Mouse (Mus musculus) myocyte (in vitro differentiated cells): ENCODE measurements at regions not wholly inside any gene's neighbourhood (a gene's known extent, or its start where the extent isn't known, plus 50 kb on each side); places are given as distances from the start of the nearest gene placed in this dataset.

Experiments used
- H3K27me3 ChIP-seq: one replicate; pipeline ENCODE4 v1.6.1; 2011; ENCODE audit not compliant: control insufficient read depth, insufficient read depth, insufficient read length
- H3K36me3 ChIP-seq: one replicate; pipeline ENCODE4 v1.6.1; 2011; ENCODE audit not compliant: control insufficient read depth, insufficient read depth
- H3K4me2 ChIP-seq: one replicate; pipeline ENCODE4 v1.6.1; 2011; ENCODE audit warnings: low read depth, control low read depth
- H3K4me3 ChIP-seq: one replicate; pipeline ENCODE4 v1.5.1; 2011; ENCODE audit warnings: mild to moderate bottlenecking, control low read depth, moderate library complexity
- H3K79me2 ChIP-seq: one replicate; pipeline ENCODE4 v1.6.1; 2011; ENCODE audit not compliant: control insufficient read depth, insufficient read depth
- H3ac ChIP-seq: one replicate; pipeline ENCODE4 v1.6.1; 2011; ENCODE audit not compliant: control insufficient read depth, insufficient read length
- CEBPB ChIP-seq: IDR thresholded peaks from 2 replicates; pipeline ENCODE4 v1.6.1; 2011; ENCODE audit warnings: mild to moderate bottlenecking, moderate library complexity; ENCODE audit not compliant: poor library complexity, insufficient read depth, severe bottlenecking
- E2F4 ChIP-seq: IDR thresholded peaks from one replicate; pipeline ENCODE4 v1.6.1; 2011; ENCODE audit warnings: mild to moderate bottlenecking, control low read depth, moderate library complexity; ENCODE audit not compliant: insufficient read depth
- MAX ChIP-seq: IDR thresholded peaks from one replicate; pipeline ENCODE4 v1.6.1; 2011; ENCODE audit warnings: low read depth, mild to moderate bottlenecking, control low read depth
- MYOD1 ChIP-seq, 3 experiments: IDR thresholded peaks; one replicate each; pipeline ENCODE4 v1.6.1; 2011; ENCODE audit warnings: control low read depth in 2 of 3, low read depth in 2 of 3, mild to moderate bottlenecking in 2 of 3, moderate library complexity in 1 of 3; ENCODE audit not compliant: insufficient read length in 2 of 3, control insufficient read depth in 1 of 3
- MYOG ChIP-seq, 3 experiments: IDR thresholded peaks; one replicate each; pipeline ENCODE4 v1.6.1; 2011; ENCODE audit warnings: control low read depth in 2 of 3, low read depth in 2 of 3, mild to moderate bottlenecking in 2 of 3; ENCODE audit not compliant: insufficient read length in 2 of 3, control insufficient read depth in 1 of 3, insufficient read depth in 1 of 3
- POLR2A ChIP-seq: IDR thresholded peaks from one replicate; pipeline ENCODE4 v1.6.1; 2011; ENCODE audit warnings: low read depth, mild to moderate bottlenecking, control low read depth, moderate library complexity; ENCODE audit not compliant: insufficient read length
- POLR2AphosphoS2 ChIP-seq: IDR thresholded peaks from one replicate; pipeline ENCODE4 v1.6.1; 2011; ENCODE audit warnings: low read depth, control low read depth; ENCODE audit not compliant: insufficient read length
- REST ChIP-seq: IDR thresholded peaks from one replicate; pipeline ENCODE4 v1.6.1; 2011; ENCODE audit warnings: mild to moderate bottlenecking, control low read depth, moderate library complexity; ENCODE audit not compliant: insufficient read depth, insufficient read length
- SRF ChIP-seq: IDR thresholded peaks from one replicate; pipeline ENCODE4 v1.6.1; 2011; ENCODE audit warnings: low read depth; ENCODE audit not compliant: control insufficient read depth, insufficient read length
- TCF12 ChIP-seq: IDR thresholded peaks from one replicate; pipeline ENCODE4 v1.6.1; 2011; ENCODE audit warnings: mild to moderate bottlenecking, control low read depth; ENCODE audit not compliant: poor library complexity, insufficient read depth, severe bottlenecking
- TCF3 ChIP-seq: IDR thresholded peaks from one replicate; pipeline ENCODE4 v1.6.1; 2011; ENCODE audit warnings: low read depth, control low read depth; ENCODE audit not compliant: insufficient read length
- USF1 ChIP-seq: IDR thresholded peaks from one replicate; pipeline ENCODE4 v1.6.1; 2011; ENCODE audit warnings: low read depth, mild to moderate bottlenecking, control low read depth, moderate library complexity

- Histone ChIP-seq H3K79me2 (no peaks in the 10 kb centered on the region), H3K27me3 (no peaks in the 10 kb centered on the region)
- TF ChIP-seq REST: no peak
- TF ChIP-seq MYOG (IDR thresholded peaks at IDR 0.05; ENCODE audit: control insufficient read depth in 1 of 3, insufficient read depth in 1 of 3, insufficient read length in 2 of 3, low read depth in 2 of 3): no peak
- TF ChIP-seq MAX: no peak
- no peak for TF ChIP-seq E2F4
Observed at GRCm38 (mm10) chr6:31155857-31156256, 197.0 kb upstream of the Klf14 start.

GRCm38 (mm10) chr6:31156999-31157398, 198.1 kb upstream of the Klf14 start:
- Histone ChIP-seq H3K36me3 (peaks cover 4% of the 10 kb centered on the region), H3K4me2 (no peak overlapping the region), H3K79me2 (no peaks in the 10 kb centered on the region), H3K27me3 (no peaks in the 10 kb centered on the region), H3ac (no peak overlapping the region), H3K4me3 (no peak overlapping the region)
- no peak for TF ChIP-seq TCF3
- TF ChIP-seq MAX: no peak
- no peak for TF ChIP-seq CEBPB
- no peak for TF ChIP-seq USF1
- no peak for TF ChIP-seq POLR2AphosphoS2
- no peak for TF ChIP-seq MYOG (IDR thresholded peaks at IDR 0.05; ENCODE audit: control insufficient read depth in 1 of 3, insufficient read depth in 1 of 3, insufficient read length in 2 of 3, low read depth in 2 of 3)
- TF ChIP-seq SRF: no peak
- no peak for TF ChIP-seq POLR2A
- no peak for TF ChIP-seq TCF12
- no peak for TF ChIP-seq REST
- TF ChIP-seq E2F4: no peak
- TF ChIP-seq MYOD1 (IDR thresholded peaks at IDR 0.05; ENCODE audit: control insufficient read depth in 1 of 3, insufficient read length in 2 of 3, low read depth in 2 of 3): no peak

More at GRCm38 (mm10) chr6:31155857-31156256, 197.0 kb upstream of the Klf14 start:
- no peak overlapping the region for H3K4me3 ChIP-seq
- peaks cover 4% of the 10 kb centered on the region for H3K36me3 ChIP-seq
- H3K4me2 ChIP-seq: no peak overlapping the region
- no peak overlapping the region for H3ac ChIP-seq

- Histone ChIP-seq H3K79me2 (no peaks in the 10 kb centered on the region), H3K4me3 (no peak overlapping the region), H3K27me3 (no peaks in the 10 kb centered on the region), H3K36me3 (peaks cover 4% of the 10 kb centered on the region), H3K4me2 (no peak overlapping the region), H3ac (no peak overlapping the region)
- TF ChIP-seq TCF3: no peak
- TF ChIP-seq CEBPB: no peak
- no peak for TF ChIP-seq E2F4
- TF ChIP-seq USF1: no peak
- no peak for TF ChIP-seq MAX
- TF ChIP-seq REST: no peak
- no peak for TF ChIP-seq MYOD1 (IDR thresholded peaks at IDR 0.05; ENCODE audit: control insufficient read depth in 1 of 3, insufficient read length in 2 of 3, low read depth in 2 of 3)
Observed at GRCm38 (mm10) chr6:31157429-31157828, 198.6 kb upstream of the Klf14 start.

GRCm38 (mm10) chr6:31158648-31159047, 199.8 kb upstream of the Klf14 start:
- Histone ChIP-seq H3K79me2 (no peaks in the 10 kb centered on the region), H3K4me2 (peak overlapping the region; percentile 24), H3K36me3 (peaks cover 4% of the 10 kb centered on the region), H3K27me3 (no peaks in the 10 kb centered on the region), H3K4me3 (no peak overlapping the region), H3ac (no peak overlapping the region)
- TF ChIP-seq MYOD1 (IDR thresholded peaks at IDR 0.05; ENCODE audit: control insufficient read depth in 1 of 3, insufficient read length in 2 of 3, low read depth in 2 of 3) (peak; percentile 72 to 100 (median 99)), USF1 (no peak), TCF12 (peak; percentile 72), MYOG (IDR thresholded peaks at IDR 0.05; ENCODE audit: control insufficient read depth in 1 of 3, insufficient read depth in 1 of 3, insufficient read length in 2 of 3, low read depth in 2 of 3) (peak; percentile 64 to 99 (median 96)), MAX (no peak), TCF3 (peak; percentile 97), SRF (no peak), REST (no peak), POLR2AphosphoS2 (no peak), E2F4 (no peak), POLR2A (no peak), CEBPB (no peak)

- Histone ChIP-seq H3K4me2 (peak overlapping the region; percentile 24), H3K79me2 (no peaks in the 10 kb centered on the region), H3K27me3 (no peaks in the 10 kb centered on the region), H3K4me3 (no peak overlapping the region), H3ac (no peak overlapping the region), H3K36me3 (peaks cover 4% of the 10 kb centered on the region)
- TF ChIP-seq SRF (no peak), POLR2AphosphoS2 (no peak), MAX (no peak), TCF3 (no peak), POLR2A (no peak), USF1 (no peak), MYOG (IDR thresholded peaks at IDR 0.05; ENCODE audit: control insufficient read depth in 1 of 3, insufficient read depth in 1 of 3, insufficient read length in 2 of 3, low read depth in 2 of 3) (no peak), MYOD1 (IDR thresholded peaks at IDR 0.05; ENCODE audit: control insufficient read depth in 1 of 3, insufficient read length in 2 of 3, low read depth in 2 of 3) (no peak), REST (no peak), CEBPB (no peak), E2F4 (no peak), TCF12 (no peak)
Observed at GRCm38 (mm10) chr6:31159240-31159639, 200.4 kb upstream of the Klf14 start.
